Mouse (Mus musculus): Measurements from ENCODE around the gene Galnt16. TPM values are rescaled to one million over a fixed set of nuclear protein-coding genes. Genes with fewer than 3 reads are reported as not detected.

The Galnt16 gene
- polyA plus RNA-seq, 1 experiment from 2014 or later, result 14.7 TPM

GRCm38 (mm10) chr12:80646377-80646776 lies 128.3 kb downstream of the Galnt16 start:
- Histone ChIP-seq H3K9ac (ENCODE audit: low read length) (no peak overlapping the region), H3K36me3 (ENCODE audit: control insufficient read depth, insufficient read depth, low read length) (peaks cover 6% of the 10 kb centered on the region; the same call in 1 of the 2 replicates), H3K9me3 (replicated peaks; ENCODE audit: control insufficient read depth, low read length) (no peaks in the 10 kb centered on the region), H3K27ac (ENCODE audit: low read depth, low read length) (no peak overlapping the region), H3K4me1 (ENCODE audit: control insufficient read depth, insufficient read depth, low read length) (peaks cover 25% of the 10 kb centered on the region), H3K4me3 (ENCODE audit: low read depth, low read length) (no peak overlapping the region), H3K27me3 (replicated peaks; ENCODE audit: control insufficient read depth, insufficient read depth, low read length) (no peaks in the 10 kb centered on the region), H3K4me2 (ENCODE audit: low read length) (peak overlapping the region; percentile 95)
- ATAC-seq, result no peak
- WGBS, result 96% methylated on average over 3 of the region's 3 CpGs
- no peak for DNase-seq (ENCODE audit: low spot score)

DNA sequence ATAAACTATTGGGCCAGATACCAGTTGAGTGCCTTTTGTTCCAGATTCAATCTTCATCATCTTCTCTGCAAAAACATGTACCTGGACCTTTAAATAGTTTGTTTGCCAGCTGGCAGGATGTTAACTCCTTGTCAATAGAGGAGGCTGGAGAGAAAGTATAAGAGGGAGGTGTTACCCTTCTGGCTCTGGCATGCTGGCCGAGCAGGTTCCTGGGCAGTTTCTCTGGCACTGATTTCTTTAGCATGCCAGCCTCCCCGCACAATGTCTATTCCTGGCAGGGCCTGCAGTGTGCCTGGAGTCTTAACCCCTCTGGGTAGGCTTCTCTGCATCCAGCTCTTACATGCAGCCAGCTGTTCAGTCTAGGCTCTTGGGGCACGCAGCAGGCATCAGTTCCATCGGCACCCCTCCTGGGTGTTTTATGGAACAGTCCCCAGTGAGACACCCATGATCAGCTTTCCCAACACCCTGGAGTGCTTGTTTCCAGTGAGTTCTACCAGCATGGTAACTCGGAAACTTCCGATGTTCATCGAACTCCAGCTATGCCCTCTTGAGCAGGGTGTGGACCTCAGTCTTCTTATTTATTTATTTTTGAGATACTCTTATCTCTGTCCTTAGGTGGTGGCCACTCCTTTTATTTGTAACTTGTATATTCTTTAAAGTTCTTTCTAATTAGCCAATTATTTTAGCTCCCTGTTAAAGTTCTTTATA lies 136.0 kb downstream of the Galnt16 start:
- Histone ChIP-seq H3K4me3 (ENCODE audit: low read depth, low read length) (no peak overlapping the region), H3K27ac (ENCODE audit: low read depth, low read length) (no peak overlapping the region), H3K36me3 (ENCODE audit: control insufficient read depth, insufficient read depth, low read length) (0 out of 2 replicates have a peak, but pooled peaks cover 2% of the 10 kb centered on the region), H3K4me2 (ENCODE audit: low read length) (no peak overlapping the region), H3K4me1 (ENCODE audit: control insufficient read depth, insufficient read depth, low read length) (no peaks in the 10 kb centered on the region), H3K9ac (ENCODE audit: low read length) (no peak overlapping the region), H3K27me3 (replicated peaks; ENCODE audit: control insufficient read depth, insufficient read depth, low read length) (no peaks in the 10 kb centered on the region), H3K9me3 (replicated peaks; ENCODE audit: control insufficient read depth, low read length) (no peaks in the 10 kb centered on the region)
- no peak for ATAC-seq
- 88% methylated on average over 7 of the region's 7 CpGs for WGBS
- DNase-seq (ENCODE audit: low spot score), result no peak

DNA sequence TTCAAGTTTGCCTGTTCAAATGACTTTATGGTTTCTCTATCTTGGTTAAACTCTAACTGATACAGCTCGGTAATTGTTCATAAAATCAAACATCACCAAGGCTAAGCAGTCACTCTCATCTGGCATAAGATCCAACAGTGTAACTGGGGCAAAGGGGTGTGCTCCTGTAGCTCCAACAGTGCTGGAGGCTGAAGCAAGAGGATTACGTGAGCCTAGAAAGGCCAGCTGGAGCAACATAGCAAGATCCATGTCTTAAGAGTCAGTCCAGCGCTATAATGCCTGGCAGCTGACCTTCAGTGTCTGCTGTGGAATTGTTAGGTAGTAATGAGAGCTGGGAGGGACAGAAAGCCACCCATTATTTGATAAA lies 136.6 kb downstream of the Galnt16 start:
- no peak for DNase-seq (ENCODE audit: low spot score)
- Histone ChIP-seq H3K4me1 (ENCODE audit: control insufficient read depth, insufficient read depth, low read length) (no peaks in the 10 kb centered on the region), H3K9ac (ENCODE audit: low read length) (no peak overlapping the region), H3K4me3 (ENCODE audit: low read depth, low read length) (no peak overlapping the region), H3K9me3 (replicated peaks; ENCODE audit: control insufficient read depth, low read length) (no peaks in the 10 kb centered on the region), H3K27ac (ENCODE audit: low read depth, low read length) (no peak overlapping the region), H3K27me3 (replicated peaks; ENCODE audit: control insufficient read depth, insufficient read depth, low read length) (no peaks in the 10 kb centered on the region), H3K36me3 (ENCODE audit: control insufficient read depth, insufficient read depth, low read length) (0 out of 2 replicates have a peak, but pooled peaks cover 2% of the 10 kb centered on the region), H3K4me2 (ENCODE audit: low read length) (no peak overlapping the region)
- WGBS, result 91% methylated on average over 3 of the region's 3 CpGs
- no peak for ATAC-seq

DNA sequence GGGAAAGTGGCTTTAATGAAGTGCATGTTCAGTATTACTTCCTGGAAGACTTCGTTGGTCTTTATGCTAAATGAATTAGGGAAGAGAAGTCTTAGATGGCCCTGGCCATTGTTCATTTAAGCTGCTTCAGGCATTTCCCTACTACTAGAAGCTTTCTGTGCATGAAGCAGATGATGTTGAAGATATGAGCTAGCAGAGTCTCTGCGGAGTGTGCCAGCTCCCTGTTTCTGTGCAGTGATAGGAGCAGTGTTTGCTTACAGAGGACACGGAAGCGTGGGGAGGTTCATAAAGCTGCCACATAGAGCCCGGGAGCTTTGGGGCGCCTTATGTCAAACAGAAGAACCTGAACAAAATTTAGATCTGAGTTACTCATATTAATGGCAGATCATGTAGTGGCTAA lies 140.6 kb downstream of the Galnt16 start:
- no peak for DNase-seq (ENCODE audit: low spot score)
- ATAC-seq, result no peak
- no peaks in the 10 kb centered on the region for H3K4me1 ChIP-seq (ENCODE audit: control insufficient read depth, insufficient read depth, low read length)
- H3K27ac ChIP-seq (ENCODE audit: low read depth, low read length), result no peak overlapping the region
- H3K4me2 ChIP-seq (ENCODE audit: low read length), result no peak overlapping the region
- 0 out of 2 replicates have a peak, but pooled peaks cover 6% of the 10 kb centered on the region for H3K36me3 ChIP-seq (ENCODE audit: control insufficient read depth, insufficient read depth, low read length)
- no peaks in the 10 kb centered on the region for H3K9me3 ChIP-seq (replicated peaks; ENCODE audit: control insufficient read depth, low read length)
- no peak overlapping the region for H3K9ac ChIP-seq (ENCODE audit: low read length)
- H3K4me3 ChIP-seq (ENCODE audit: low read depth, low read length), result no peak overlapping the region
- 82% methylated on average over 6 of the region's 6 CpGs for WGBS
- H3K27me3 ChIP-seq (replicated peaks; ENCODE audit: control insufficient read depth, insufficient read depth, low read length), result no peaks in the 10 kb centered on the region

DNA sequence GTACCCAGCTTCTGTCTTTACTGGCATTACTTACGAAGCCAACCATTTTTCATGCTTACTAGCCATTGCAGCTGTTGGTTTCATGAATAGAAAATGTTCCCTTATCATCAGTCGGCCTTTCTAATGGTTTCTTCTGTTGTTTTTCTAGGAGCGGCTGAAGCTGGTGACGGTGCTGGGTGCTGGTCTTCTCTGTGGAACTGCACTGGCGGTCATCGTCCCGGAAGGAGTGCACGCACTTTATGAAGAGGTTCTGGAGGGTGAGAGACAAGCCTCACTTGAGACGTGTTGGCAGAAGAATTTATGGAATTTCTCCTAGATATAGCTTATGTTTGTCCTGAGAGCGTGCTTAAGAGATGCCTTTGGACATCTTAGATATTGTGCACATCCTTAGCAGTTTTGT lies 144.2 kb downstream of the Galnt16 start:
- 93% methylated on average over 10 of the region's 10 CpGs for WGBS
- H3K4me3 ChIP-seq (ENCODE audit: low read depth, low read length), result no peak overlapping the region
- H3K4me2 ChIP-seq (ENCODE audit: low read length), result no peak overlapping the region
- H3K9ac ChIP-seq (ENCODE audit: low read length), result no peak overlapping the region
- H3K4me1 ChIP-seq (ENCODE audit: control insufficient read depth, insufficient read depth, low read length), result no peaks in the 10 kb centered on the region
- no peak for ATAC-seq
- DNase-seq (ENCODE audit: low spot score), result no peak
- H3K36me3 ChIP-seq (ENCODE audit: control insufficient read depth, insufficient read depth, low read length), result peaks cover 18% of the 10 kb centered on the region
- H3K27ac ChIP-seq (ENCODE audit: low read depth, low read length), result no peak overlapping the region
- no peaks in the 10 kb centered on the region for H3K9me3 ChIP-seq (replicated peaks; ENCODE audit: control insufficient read depth, low read length)
- H3K27me3 ChIP-seq (replicated peaks; ENCODE audit: control insufficient read depth, insufficient read depth, low read length), result no peaks in the 10 kb centered on the region

DNA sequence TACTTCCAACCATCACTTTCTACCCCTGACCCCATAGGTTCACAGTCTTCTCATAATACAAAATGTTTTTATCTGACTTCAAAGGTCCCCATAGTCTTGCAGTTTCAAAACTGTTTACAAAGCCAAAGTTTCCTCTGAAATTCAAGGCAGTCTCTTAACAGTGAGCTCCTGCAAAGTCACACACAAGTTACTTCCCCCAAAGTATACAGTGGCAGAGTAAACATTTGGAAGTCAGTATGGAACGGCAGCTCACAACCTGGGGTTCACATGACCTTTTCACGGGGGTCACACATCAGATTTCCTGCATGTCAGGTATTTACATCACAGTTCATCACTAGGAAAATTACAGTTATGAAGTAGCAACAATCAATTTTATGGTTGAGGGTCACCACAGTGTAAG lies 145.9 kb downstream of the Galnt16 start:
- Histone ChIP-seq H3K27me3 (replicated peaks; ENCODE audit: control insufficient read depth, insufficient read depth, low read length) (no peaks in the 10 kb centered on the region), H3K9me3 (replicated peaks; ENCODE audit: control insufficient read depth, low read length) (no peaks in the 10 kb centered on the region), H3K4me1 (ENCODE audit: control insufficient read depth, insufficient read depth, low read length) (no peaks in the 10 kb centered on the region), H3K27ac (ENCODE audit: low read depth, low read length) (no peak overlapping the region), H3K4me3 (ENCODE audit: low read depth, low read length) (no peak overlapping the region), H3K36me3 (ENCODE audit: control insufficient read depth, insufficient read depth, low read length) (peaks cover 26% of the 10 kb centered on the region), H3K4me2 (ENCODE audit: low read length) (no peak overlapping the region), H3K9ac (ENCODE audit: low read length) (no peak overlapping the region)
- ATAC-seq, result no peak
- DNase-seq (ENCODE audit: low spot score), result no peak
- 95% methylated on average over 2 of the region's 2 CpGs for WGBS

DNA sequence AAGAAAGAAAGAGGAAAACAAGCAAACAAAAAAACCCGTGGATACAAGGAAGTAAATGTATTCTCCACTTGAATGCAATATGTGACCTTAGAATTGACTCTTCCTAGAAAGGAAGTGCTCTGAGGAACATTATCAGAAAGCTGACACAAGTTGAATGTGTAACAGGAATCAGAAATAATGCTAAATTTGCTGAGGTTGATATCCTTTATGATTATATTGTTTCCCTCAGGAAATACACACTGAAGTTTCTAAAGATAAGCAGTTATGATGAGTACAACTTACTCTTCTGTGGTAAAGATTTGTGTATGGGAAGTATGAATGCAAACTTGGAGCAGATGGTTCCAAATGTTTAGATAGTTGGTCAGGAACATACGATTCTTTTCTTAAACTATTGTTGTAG lies 150.3 kb downstream of the Galnt16 start:
- Histone ChIP-seq H3K4me2 (ENCODE audit: low read length) (no peak overlapping the region), H3K9ac (ENCODE audit: low read length) (no peak overlapping the region), H3K4me1 (ENCODE audit: control insufficient read depth, insufficient read depth, low read length) (no peaks in the 10 kb centered on the region), H3K27ac (ENCODE audit: low read depth, low read length) (no peak overlapping the region), H3K36me3 (ENCODE audit: control insufficient read depth, insufficient read depth, low read length) (peaks cover 28% of the 10 kb centered on the region), H3K9me3 (replicated peaks; ENCODE audit: control insufficient read depth, low read length) (no peaks in the 10 kb centered on the region), H3K4me3 (ENCODE audit: low read depth, low read length) (no peak overlapping the region), H3K27me3 (replicated peaks; ENCODE audit: control insufficient read depth, insufficient read depth, low read length) (no peaks in the 10 kb centered on the region)
- ATAC-seq (no peak), DNase-seq (ENCODE audit: low spot score) (no peak)
- 81% methylated on average over 2 of the region's 2 CpGs for WGBS

- Histone ChIP-seq H3K27ac (ENCODE audit: low read depth, low read length) (no peak overlapping the region), H3K27me3 (replicated peaks; ENCODE audit: control insufficient read depth, insufficient read depth, low read length) (no peaks in the 10 kb centered on the region), H3K9me3 (replicated peaks; ENCODE audit: control insufficient read depth, low read length) (no peaks in the 10 kb centered on the region), H3K4me1 (ENCODE audit: control insufficient read depth, insufficient read depth, low read length) (no peaks in the 10 kb centered on the region), H3K36me3 (ENCODE audit: control insufficient read depth, insufficient read depth, low read length) (peaks cover 50% of the 10 kb centered on the region), H3K9ac (ENCODE audit: low read length) (no peak overlapping the region), H3K4me3 (ENCODE audit: low read depth, low read length) (no peak overlapping the region), H3K4me2 (ENCODE audit: low read length) (no peak overlapping the region)
- ATAC-seq, result no peak
- 17% methylated on average over 3 of the region's 3 CpGs for WGBS
- DNase-seq (ENCODE audit: low spot score), result peak; percentile 76
These were observed 155.1 kb downstream of the Galnt16 start for GRCm38 (mm10) chr12:80673170-80673569.

Data from forebrain, embryonic 14.5 days (tissue).